Mouse (Mus musculus): Measurements from ENCODE around the gene Olfr549.

Olfr549 gene

DNA sequence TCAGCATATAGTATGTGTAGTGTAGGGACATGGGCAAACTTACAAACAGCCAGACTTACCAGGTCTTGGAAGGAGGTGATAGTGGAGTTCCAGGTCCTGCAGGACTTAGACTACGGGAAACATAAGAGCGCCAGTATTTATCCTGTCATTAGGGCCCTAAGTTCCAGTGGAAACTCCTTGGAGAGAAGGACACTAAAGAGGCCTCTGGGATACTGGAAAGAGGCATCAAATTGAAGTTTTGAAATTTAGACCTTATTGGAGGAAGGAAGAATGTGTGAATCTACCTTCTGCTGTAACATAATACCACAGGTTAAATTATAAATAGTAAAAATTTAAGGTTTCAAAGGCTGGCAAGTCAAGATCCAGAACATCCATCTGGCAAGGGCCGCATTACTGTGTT, 42.1 kb downstream of the Olfr549 start, which contains the start of gene Olfr551:
Gene Olfr551, minus strand, starts transcription at position 101 of the 400 bp plus-strand sequence.
- no peak for DNase-seq (ENCODE audit: low spot score in 2 of 2)

GRCm38 (mm10) chr7:102597378-102598031, 47.8 kb downstream of the Olfr549 start, which contains the start of gene Olfr552:
Olfr552 (plus strand) TSS chr7:102597770.
- no peak for DNase-seq (ENCODE audit: low spot score in 2 of 2)
